15 mouse cellular contexts compared by ENCODE assay signal in the genomic region with DNA sequence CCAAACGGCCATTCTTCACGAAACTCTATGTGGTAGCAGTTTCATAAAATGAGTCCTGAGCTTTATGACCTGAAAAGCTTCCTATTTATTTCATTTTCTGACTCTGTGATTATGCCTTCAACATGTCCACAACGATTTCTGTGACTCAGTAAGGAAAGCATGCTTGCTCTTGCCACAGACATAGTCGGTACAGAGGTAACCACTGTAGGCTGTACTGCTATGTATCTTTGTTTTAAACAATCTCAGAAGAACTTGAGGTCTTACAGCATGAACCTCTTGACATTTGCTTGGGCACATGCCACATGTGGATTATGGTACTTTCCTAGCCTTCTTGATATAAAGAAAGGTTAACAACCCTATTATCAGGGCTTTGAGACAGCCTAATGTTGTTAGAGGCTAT.
"Had no signal": no experiment of that assay in that cellular context is flagged by ENCODE, and none has a peak within 500 bp of the region (broad histone marks: within the 10 kb centered on the region; RNA-seq: fewer than 3 reads in every experiment).

No protein-coding gene starts in this region.

- H3K4me1 ChIP-seq: midbrain, embryonic 10.5 days; midbrain, embryonic 12.5 days; neural tube, embryonic 12.5 days; stomach, embryonic 15.5 days had no signal

- H3K4me3 ChIP-seq: midbrain, embryonic 10.5 days; midbrain, embryonic 12.5 days; neural tube, embryonic 12.5 days; stomach, embryonic 15.5 days had no signal

- H3K27me3 ChIP-seq: midbrain, embryonic 12.5 days; neural tube, embryonic 12.5 days; stomach, embryonic 15.5 days had no signal

- ATAC-seq: midbrain, embryonic 16.5 days had no signal

- H3K27ac ChIP-seq: midbrain, embryonic 10.5 days; midbrain, embryonic 12.5 days; neural tube, embryonic 12.5 days; stomach, embryonic 15.5 days; stomach, postnatal 0 days had no signal

- DNase-seq: lung, adult 18-20 months; lung, embryonic 14.5 days; lung, postnatal 10 days; lung, postnatal 4 days; midbrain, embryonic 14.5 days; right cerebral cortex, postnatal 14 days; thymus, adult 2 months; thymus, postnatal 25 days; thymus, postnatal 4 days had no signal
